Mouse (Mus musculus) cerebellum, postnatal 4 days (tissue): ENCODE measurements around the gene Ppp1ca.

Source experiments
- DNase-seq, 2 experiments: peaks; one replicate each; pipeline ENCODE4 v3.0.0; 2022; ENCODE audit warnings: low spot score in 2 of 2, mixed read lengths in 1 of 2

Gene Ppp1ca

DNA sequence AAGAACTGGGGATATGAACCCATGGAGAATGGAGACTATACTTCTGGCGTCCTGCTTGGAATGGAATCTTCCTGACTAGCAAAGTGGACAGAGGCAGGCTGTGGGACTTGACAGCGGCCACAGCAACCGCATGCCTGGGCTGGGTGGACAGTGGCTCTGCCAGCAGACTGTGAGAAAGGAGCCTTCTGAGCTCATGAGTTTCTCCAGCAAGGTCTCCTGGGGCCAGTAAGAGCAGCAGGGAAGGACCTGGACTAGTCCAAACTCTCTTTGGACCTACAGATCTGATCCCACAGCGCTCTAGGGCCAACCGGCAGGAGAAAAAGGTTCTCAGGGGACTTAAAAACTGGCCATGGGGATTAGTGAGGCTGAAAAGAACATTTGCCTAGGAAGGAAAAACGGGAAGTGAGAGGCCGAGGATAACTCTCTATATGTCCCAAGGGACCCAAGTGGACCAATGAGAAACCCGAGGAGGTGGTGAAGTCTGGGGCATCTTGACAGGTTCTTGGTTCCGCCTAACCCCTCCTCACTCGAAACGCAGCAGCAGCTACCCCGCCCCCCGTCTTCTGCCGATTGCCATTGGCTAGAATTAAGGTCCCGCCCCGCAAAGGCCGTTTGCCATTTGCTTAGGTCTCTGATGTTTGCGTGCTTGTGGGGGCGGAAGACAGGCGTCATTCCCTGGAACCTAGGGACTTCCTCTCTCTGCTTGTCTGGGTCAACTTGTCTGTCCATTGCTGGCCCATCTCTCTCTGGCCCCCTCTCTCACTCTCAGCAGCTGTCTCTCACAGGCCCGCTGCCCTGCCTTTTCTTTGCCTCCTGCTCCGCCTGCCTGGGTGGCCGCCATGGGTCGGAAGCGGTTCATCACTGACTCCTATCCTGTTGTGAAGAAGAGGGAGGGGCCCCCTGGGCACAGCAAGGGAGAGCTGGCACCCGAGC lies 39.7 kb downstream of the Ppp1ca start, which contains the start of gene Pold4:
Gene Pold4 (plus strand): TSS at position 647 of the 933 bp plus-strand sequence.
- DNase-seq = peak; percentile 88 to 93

DNA sequence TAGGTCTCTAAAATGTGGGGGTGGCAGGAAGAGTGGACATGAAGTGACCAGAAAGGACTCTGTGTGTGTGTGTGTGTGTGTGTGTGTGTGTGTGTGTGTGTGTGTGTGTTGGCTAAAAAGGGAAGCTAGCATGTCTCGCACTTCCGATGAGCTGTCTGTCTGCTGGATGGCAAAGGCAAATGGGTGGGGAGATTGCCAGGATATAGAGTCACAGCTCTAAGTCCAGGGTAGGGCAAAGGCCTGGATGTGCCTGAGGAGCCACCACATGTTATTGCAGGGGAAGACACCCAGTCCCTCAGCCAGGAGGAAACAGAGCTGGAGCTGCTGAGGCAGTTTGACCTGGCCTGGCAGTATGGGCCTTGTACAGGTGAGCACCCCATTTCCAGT lies 40.3 kb downstream of the Ppp1ca start:
- no peak for DNase-seq

DNA sequence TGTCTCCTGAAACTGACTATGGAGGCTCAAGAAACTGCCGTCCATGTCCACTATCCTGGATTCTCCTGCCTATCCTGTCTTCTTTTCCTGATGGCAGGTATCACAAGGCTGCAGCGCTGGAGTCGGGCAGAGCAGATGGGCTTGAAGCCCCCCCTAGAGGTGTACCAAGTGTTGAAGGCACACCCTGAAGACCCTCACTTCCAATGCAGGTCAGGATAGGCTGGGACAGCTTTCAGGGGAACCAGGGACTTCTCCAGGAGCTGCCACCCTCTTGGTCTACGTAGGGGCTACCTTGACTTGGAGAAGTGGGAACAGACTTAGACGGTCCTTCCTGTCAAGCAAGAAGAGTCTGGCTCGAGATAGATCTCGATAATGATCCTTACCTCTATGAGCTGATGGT lies 40.8 kb downstream of the Ppp1ca start:
- DNase-seq = no peak

DNA sequence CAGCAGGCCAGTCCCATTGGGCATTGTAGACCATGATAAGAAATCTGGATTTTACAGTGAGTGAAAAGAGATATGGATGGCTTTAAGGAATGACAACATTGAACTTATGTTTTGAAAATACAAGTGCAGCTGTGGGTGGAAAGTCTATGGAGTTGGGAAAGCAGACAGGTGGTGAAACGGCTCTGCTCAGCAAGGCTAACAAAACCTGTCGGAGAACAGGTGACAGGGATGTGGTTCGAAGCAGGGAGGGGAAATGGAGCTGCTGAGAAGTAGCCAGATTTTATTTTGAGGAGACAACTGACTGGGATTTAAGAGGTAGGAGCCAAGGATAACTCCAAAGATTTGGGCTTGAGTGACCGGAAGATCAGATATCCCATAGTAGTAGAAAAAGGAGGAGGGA lies 42.7 kb downstream of the Ppp1ca start:
- DNase-seq = no peak

DNA sequence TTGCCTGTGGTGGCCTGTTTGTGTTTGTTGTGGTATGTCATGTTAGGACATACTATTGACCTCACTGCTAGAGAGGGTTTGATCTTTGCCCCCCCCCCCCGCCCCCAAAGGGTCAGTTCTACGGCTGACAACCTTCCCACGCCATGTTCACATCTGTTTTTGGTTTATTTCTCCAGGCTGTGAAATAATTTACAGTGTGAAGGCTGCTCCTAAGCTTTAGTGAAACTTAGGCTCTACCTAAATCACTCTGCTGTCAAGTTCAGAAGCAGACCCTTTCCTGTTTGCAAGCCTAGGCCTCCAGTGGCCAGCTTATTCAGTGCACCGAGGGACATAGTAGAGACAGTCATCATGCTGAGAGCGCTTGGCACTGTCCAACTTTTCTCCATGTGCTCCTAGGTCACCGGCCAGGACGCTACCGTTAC lies 48.4 kb downstream of the Ppp1ca start:
- DNase-seq = no peak

DNA sequence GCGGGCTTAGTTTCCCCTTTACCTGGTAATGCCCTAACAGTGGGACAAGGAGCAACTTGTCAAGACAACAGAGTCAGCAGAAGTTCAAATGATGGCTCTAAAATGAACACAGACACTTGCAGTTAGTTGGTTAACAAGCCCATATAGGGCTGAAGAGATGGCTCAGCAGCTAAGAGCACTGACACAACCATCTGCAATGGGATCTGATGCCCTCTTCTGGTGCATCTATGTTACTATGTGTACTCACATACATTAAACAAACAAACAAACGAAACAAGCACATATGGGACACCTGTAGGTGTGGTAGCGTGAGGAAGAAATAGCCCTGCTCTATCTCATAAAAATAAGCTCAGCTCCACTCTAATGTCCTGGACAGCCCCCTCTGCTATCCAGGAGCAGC lies 50.6 kb downstream of the Ppp1ca start:
- no peak for DNase-seq

DNA sequence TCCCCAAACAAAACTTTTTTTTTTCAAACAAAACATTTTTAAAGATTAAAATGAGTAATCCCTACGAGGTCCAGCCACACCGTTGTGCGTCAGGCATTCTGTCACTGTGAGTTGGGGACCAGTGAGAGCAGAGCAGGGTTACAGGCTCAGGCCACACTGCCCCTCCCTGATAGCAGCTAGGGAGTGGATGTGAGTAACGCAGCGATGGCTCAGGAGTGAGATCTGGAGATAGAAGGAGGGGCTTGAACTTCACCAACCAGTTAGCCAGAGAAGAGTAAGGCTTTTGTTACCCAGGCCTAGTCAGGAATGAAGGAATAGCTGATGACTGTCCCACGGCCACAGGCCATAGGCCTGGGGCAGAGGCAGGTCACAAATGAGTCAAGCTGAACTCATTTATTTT lies 52.9 kb downstream of the Ppp1ca start:
- no peak for DNase-seq
